Mouse (Mus musculus) C2C12 (cell line): ENCODE measurements around the gene Smco3. TPM values are rescaled to one million over a fixed set of nuclear protein-coding genes. Genes with fewer than 3 reads are reported as not detected.

ENCODE experiments used
- H3K27me3 ChIP-seq: one replicate; pipeline ENCODE4 v1.6.1; 2011; ENCODE audit not compliant: control insufficient read depth, insufficient read depth, insufficient read length
- H3K36me3 ChIP-seq: one replicate; pipeline ENCODE4 v1.6.1; 2011; ENCODE audit not compliant: control insufficient read depth, insufficient read depth
- H3K4me3 ChIP-seq: one replicate; pipeline ENCODE4 v1.5.1; 2011; ENCODE audit warnings: mild to moderate bottlenecking, control low read depth; ENCODE audit not compliant: poor library complexity, insufficient read depth, severe bottlenecking
- H3K79me2 ChIP-seq: one replicate; pipeline ENCODE4 v1.6.1; 2011; ENCODE audit not compliant: control insufficient read depth, insufficient read depth
- H3K79me3 ChIP-seq: one replicate; pipeline ENCODE4 v1.6.1; 2011; ENCODE audit warnings: low read depth, control low read depth
- H3ac ChIP-seq: one replicate; pipeline ENCODE3; 2011; ENCODE audit warnings: low read depth; ENCODE audit not compliant: control insufficient read depth, insufficient read length
- CEBPB ChIP-seq: IDR thresholded peaks from one replicate; pipeline ENCODE4 v1.6.1; 2011; ENCODE audit warnings: low read depth, mild to moderate bottlenecking, control low read depth, moderate library complexity
- CTCF ChIP-seq: IDR thresholded peaks from one replicate; pipeline ENCODE4 v1.5.1; 2011; ENCODE audit not compliant: control insufficient read depth, insufficient read depth, insufficient read length
- FOSL1 ChIP-seq: IDR thresholded peaks from one replicate; pipeline ENCODE4 v1.8.0; 2011; ENCODE audit warnings: mild to moderate bottlenecking, low read length; ENCODE audit not compliant: poor library complexity, insufficient read depth, severe bottlenecking
- MAX ChIP-seq: IDR thresholded peaks from one replicate; pipeline ENCODE4 v1.6.1; 2011; ENCODE audit warnings: mild to moderate bottlenecking, control low read depth
- MYOD1 ChIP-seq: IDR thresholded peaks from one replicate; pipeline ENCODE4 v1.6.1; 2011; ENCODE audit warnings: low read depth; ENCODE audit not compliant: control insufficient read depth, insufficient read length
- MYOG ChIP-seq: IDR thresholded peaks from one replicate; pipeline ENCODE4 v1.6.1; 2011; ENCODE audit not compliant: control insufficient read depth, insufficient read length; ENCODE audit errors: extremely low read depth
- USF1 ChIP-seq: IDR thresholded peaks from one replicate; pipeline ENCODE4 v1.6.1; 2011; ENCODE audit warnings: low read depth, mild to moderate bottlenecking, control low read depth, moderate library complexity
- polyA plus RNA-seq: library from polyadenylated mRNA; unstranded; fragments of >200 nt; fragmentation: generic; extraction: Trizol; gene quantifications from one replicate; pipeline ENCODE4 v1.2.1, GENCODE M21; 2012; ENCODE audit warnings: missing spikeins

Smco3 gene
- polyA plus RNA-seq, 1 experiment = 0.11 TPM

DNA sequence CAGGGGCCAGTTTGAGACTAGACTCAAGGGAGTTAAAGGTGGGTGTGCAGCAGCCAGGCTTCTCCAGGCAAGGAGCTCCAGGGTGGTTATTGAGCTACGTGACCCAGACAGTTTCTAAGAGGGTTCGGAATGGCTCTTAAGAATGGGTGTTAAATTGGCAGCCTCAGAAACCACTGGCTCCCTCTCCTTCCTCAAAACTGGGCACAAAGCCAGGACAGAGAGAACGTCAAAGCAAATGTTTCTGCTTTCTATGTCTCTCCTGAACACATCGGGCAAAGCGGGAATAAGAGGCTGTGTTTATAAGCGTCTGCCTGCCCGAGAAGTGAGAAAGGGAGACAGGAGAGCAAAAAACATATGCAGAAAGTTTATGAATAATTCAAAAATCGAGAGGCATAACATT, 39.3 kb upstream of the Smco3 start:
- Histone ChIP-seq H3K27me3 (no peaks in the 10 kb centered on the region), H3K36me3 (no peaks in the 10 kb centered on the region), H3K4me3 (no peak overlapping the region), H3ac (no peak overlapping the region), H3K79me2 (no peaks in the 10 kb centered on the region), H3K79me3 (no peaks in the 10 kb centered on the region)
- TF ChIP-seq CEBPB (no peak), CTCF (no peak), USF1 (no peak), MYOG (no peak), MYOD1 (no peak), FOSL1 (no peak), MAX (no peak)

DNA sequence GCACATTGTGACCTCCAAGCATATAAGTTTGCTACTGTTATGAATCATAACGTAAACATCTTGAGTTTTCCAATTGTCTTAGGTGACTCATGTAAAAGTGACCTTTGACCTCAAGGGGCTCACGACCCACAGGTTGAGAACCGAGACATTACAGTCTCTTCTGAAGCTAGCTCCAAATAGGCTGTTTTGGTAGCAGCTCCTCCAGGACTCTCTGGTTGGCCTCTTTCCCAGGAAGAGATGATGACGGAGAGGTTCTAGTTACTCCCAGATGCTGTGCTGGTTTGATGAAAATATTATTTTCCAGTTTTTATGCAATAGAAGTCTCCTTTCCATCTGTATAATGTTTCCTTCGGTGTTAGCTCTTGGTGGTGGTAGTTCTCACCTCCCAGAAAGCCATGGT, 33.7 kb upstream of the Smco3 start:
- no peak overlapping the region for H3ac ChIP-seq
- H3K79me3 ChIP-seq = no peaks in the 10 kb centered on the region
- H3K4me3 ChIP-seq = no peak overlapping the region
- no peaks in the 10 kb centered on the region for H3K79me2 ChIP-seq
- H3K36me3 ChIP-seq = no peaks in the 10 kb centered on the region
- no peaks in the 10 kb centered on the region for H3K27me3 ChIP-seq
- TF ChIP-seq FOSL1 = no peak
- no peak for TF ChIP-seq MYOG
- no peak for TF ChIP-seq MAX
- no peak for TF ChIP-seq USF1
- TF ChIP-seq CTCF = no peak
- TF ChIP-seq CEBPB = no peak
- TF ChIP-seq MYOD1 = no peak

DNA sequence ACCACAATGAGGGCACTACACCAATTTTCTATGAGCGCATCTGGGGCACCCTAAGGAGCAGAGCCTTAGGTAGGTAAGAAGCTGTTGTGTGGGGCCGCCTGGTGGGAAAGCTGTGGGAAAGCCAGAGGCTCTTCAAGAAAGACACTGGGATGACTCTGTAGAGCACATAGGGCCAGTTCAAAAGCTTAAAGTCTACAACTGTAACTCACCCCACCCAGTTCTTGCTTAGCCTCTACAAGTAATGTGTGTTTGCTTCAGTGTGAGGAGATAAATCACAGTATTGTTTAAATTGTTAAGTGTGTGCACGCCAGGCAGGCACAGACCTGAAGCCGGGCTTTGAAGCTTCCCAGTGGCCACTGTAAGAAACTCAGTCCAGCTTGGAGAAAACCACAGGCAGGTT, 30.9 kb upstream of the Smco3 start:
- no peak overlapping the region for H3ac ChIP-seq
- no peak overlapping the region for H3K4me3 ChIP-seq
- no peaks in the 10 kb centered on the region for H3K79me3 ChIP-seq
- H3K79me2 ChIP-seq = no peaks in the 10 kb centered on the region
- no peaks in the 10 kb centered on the region for H3K27me3 ChIP-seq
- no peaks in the 10 kb centered on the region for H3K36me3 ChIP-seq
- TF ChIP-seq MYOD1 (no peak), FOSL1 (no peak), CEBPB (no peak), MAX (no peak), MYOG (no peak), USF1 (no peak), CTCF (no peak)

DNA sequence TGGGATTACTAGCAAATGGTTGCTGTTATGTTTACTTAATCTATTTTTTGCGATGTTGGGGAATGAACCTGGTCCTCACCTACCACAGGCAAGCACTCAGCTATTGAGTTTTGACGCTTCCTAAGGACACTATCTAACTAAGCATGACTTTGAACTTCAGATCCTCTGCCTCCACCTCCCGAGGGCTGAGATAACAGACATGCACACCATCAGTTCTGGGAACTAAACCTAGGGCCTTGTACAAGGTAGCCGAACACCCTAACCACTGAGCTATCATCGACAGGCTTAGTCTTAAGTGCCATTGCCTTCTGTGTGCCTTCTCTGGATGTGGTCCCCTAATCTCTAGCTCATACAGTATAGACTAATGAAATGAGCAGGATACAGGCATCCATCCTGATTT, 30.1 kb upstream of the Smco3 start:
- Histone ChIP-seq H3K79me3 (no peaks in the 10 kb centered on the region), H3K79me2 (no peaks in the 10 kb centered on the region), H3K36me3 (no peaks in the 10 kb centered on the region), H3ac (no peak overlapping the region), H3K4me3 (no peak overlapping the region), H3K27me3 (no peaks in the 10 kb centered on the region)
- TF ChIP-seq CEBPB (no peak), MAX (no peak), FOSL1 (no peak), MYOG (no peak), MYOD1 (no peak), CTCF (no peak), USF1 (no peak)

DNA sequence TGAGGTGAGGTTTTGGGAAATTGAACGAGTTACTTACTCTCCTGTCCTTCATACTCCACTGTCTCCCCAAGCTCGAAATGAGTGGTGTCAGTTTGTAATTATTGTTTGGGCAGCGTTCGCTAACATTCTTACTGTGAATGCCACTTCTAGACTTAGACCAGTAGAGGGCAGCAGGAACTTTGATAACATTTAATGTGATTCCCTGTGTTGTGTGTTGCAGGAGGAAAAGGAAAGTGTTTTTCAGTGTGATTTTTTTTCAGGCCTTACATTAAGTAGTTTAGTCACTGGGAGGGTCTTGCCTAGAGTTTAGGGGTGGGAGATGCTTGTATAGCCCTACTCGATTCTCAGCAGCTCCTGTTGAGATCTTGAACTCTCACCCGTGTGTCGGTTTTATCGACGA, 25.8 kb upstream of the Smco3 start:
- Histone ChIP-seq H3K79me2 (no peaks in the 10 kb centered on the region), H3K27me3 (no peaks in the 10 kb centered on the region), H3K36me3 (no peaks in the 10 kb centered on the region), H3K79me3 (no peaks in the 10 kb centered on the region), H3K4me3 (no peak overlapping the region), H3ac (peak overlapping the region; percentile 14)
- TF ChIP-seq MYOD1 (no peak), MYOG (no peak), FOSL1 (no peak), USF1 (no peak), MAX (no peak), CEBPB (no peak), CTCF (no peak)

DNA sequence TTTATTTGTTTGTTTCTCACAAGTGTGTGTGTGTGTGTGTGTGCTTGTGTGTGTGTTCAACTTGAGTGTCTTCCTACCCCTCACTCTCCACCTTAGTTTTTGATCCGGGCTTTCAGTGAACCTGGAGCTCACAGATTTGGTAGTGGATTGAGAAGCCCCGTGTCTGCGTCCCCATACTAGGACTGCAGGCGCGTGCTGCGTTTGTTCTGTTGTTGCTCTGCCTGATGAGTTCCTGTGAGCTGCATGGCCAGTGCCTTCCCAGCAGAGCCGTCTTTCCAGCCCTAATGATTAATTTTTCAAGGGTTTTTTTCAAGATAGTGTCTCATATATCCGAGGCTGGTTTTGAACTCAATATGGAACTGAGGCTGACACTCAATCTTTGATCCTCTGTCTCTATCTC, 23.2 kb upstream of the Smco3 start:
- Histone ChIP-seq H3K4me3 (no peak overlapping the region), H3ac (no peak overlapping the region), H3K79me2 (no peaks in the 10 kb centered on the region), H3K79me3 (no peaks in the 10 kb centered on the region), H3K36me3 (no peaks in the 10 kb centered on the region), H3K27me3 (no peaks in the 10 kb centered on the region)
- TF ChIP-seq USF1 (no peak), MYOG (no peak), FOSL1 (no peak), CEBPB (no peak)

DNA sequence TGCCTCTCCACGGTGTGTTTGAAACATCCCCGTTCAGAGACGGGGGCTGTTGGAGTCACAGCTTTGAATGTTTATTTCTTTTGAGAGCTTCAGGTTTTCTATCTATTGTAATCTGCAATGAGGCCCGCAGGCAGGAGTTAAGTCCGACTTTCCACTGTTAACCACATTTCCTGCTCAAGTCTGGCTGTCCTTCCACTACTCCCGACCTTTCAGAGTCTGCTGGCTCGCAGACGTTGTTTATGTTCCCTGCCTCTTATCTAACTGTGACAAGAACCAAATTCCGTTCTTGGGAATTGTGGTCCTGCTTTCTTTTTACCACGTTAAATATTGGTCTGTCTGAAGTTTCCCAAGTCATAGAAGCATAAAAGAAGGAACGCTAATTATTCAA, 22.6 kb upstream of the Smco3 start:
- TF ChIP-seq CEBPB = no peak
- no peak for TF ChIP-seq FOSL1
- no peak for TF ChIP-seq USF1
- no peak for TF ChIP-seq MYOD1
- TF ChIP-seq MAX = no peak
- no peak for TF ChIP-seq CTCF
- TF ChIP-seq MYOG = no peak
- no peak overlapping the region for H3K4me3 ChIP-seq
- no peaks in the 10 kb centered on the region for H3K27me3 ChIP-seq
- H3K36me3 ChIP-seq = no peaks in the 10 kb centered on the region
- no peaks in the 10 kb centered on the region for H3K79me2 ChIP-seq
- no peaks in the 10 kb centered on the region for H3K79me3 ChIP-seq
- no peak overlapping the region for H3ac ChIP-seq
